Mouse (Mus musculus): ENCODE measurements around the gene Igdcc3.

- TF ChIP-seq CTCF (IDR thresholded peaks at IDR 0.05) (peak; percentile 39), EP300 (IDR thresholded peaks at IDR 0.05) (no peak)
Measured at GRCm38 (mm10) chr9:65230250-65230649, 89.3 kb downstream of the Igdcc3 start.

All from lung, postnatal 0 days (tissue).